Mouse (Mus musculus) stomach, embryonic 15.5 days (tissue): ENCODE data around the gene Gm1123. TPM values are rescaled to one million over a fixed set of nuclear protein-coding genes. Genes with fewer than 3 reads are reported as not detected.

Source experiments
- ATAC-seq: fragments of 200-750 bp; cut with Nextera tagmentation; 2 replicates; pipeline ENCODE4 v1.8.0; 2017; ENCODE audit warnings: low read depth, moderate number of reproducible peaks, moderate TSS enrichment; ENCODE audit not compliant: insufficient read depth, low FRiP score
- H3K27ac ChIP-seq: fragments of 300-500 bp; sonication (generic); 2 replicates; pipeline ENCODE4 v1.5.1; 2015; ENCODE audit warnings: mild to moderate bottlenecking, inconsistent platforms
- H3K27me3 ChIP-seq: fragments of 300-500 bp; sonication (generic); replicated peaks from 2 replicates; pipeline ENCODE4 v1.6.1; 2015; ENCODE audit warnings: inconsistent platforms
- H3K36me3 ChIP-seq: fragments of 300-500 bp; sonication (generic); 2 replicates; pipeline ENCODE4 v1.6.1; 2015; ENCODE audit warnings: inconsistent platforms
- H3K4me1 ChIP-seq: fragments of 300-500 bp; sonication (generic); 2 replicates; pipeline ENCODE4 v1.6.1; 2015; ENCODE audit warnings: inconsistent platforms
- H3K4me2 ChIP-seq: fragments of 300-500 bp; sonication (generic); 2 replicates; pipeline ENCODE4 v1.6.1; 2015; ENCODE audit warnings: mild to moderate bottlenecking, inconsistent platforms
- H3K4me3 ChIP-seq: fragments of 300-500 bp; sonication (generic); replicated peaks from 2 replicates; pipeline ENCODE4 v1.5.1; 2015; ENCODE audit warnings: inconsistent platforms
- H3K9ac ChIP-seq: fragments of 300-500 bp; sonication (generic); 2 replicates; pipeline ENCODE4 v1.6.1; 2015; ENCODE audit warnings: inconsistent platforms
- H3K9me3 ChIP-seq: fragments of 300-500 bp; sonication (generic); 2 replicates; pipeline ENCODE4 v1.6.1; 2016; ENCODE audit warnings: inconsistent platforms
- WGBS: fragments of 180-500 bp; shearing (Covaris S2); methylation state at CpG from one replicate; pipeline ENCODE4 v1.1.7; 2015; 5-methylcytosine and 5-hydroxymethylcytosine counted together
- polyA plus RNA-seq: library from polyadenylated mRNA; unstranded; fragments of >200 nt; fragmentation: Nextera tagmentation; extraction: Ambion mirVana; gene quantifications from 2 replicates; pipeline ENCODE4 v1.2.1, GENCODE M21; 2015

The Gm1123 gene
- 2.2 and 2.9 TPM in 2 replicates for polyA plus RNA-seq

- ATAC-seq = peak; percentile 53
- 64% methylated on average over 12 of the region's 12 CpGs for WGBS
- no peak within 1 kb of the TSS for H3K4me3 ChIP-seq
Measured at GRCm38 (mm10) chr9:99035575-99035974, at the start of gene Gm1123. Gene Gm1123 (minus strand): TSS chr9:99035715.

GRCm38 (mm10) chr9:99081718-99082117 is 46.2 kb upstream of the Gm1123 start:
- Histone ChIP-seq H3K36me3 (no peaks in the 10 kb centered on the region), H3K9ac (no peak overlapping the region), H3K9me3 (no peaks in the 10 kb centered on the region), H3K4me3 (no peak overlapping the region), H3K4me1 (no peaks in the 10 kb centered on the region), H3K27ac (no peak overlapping the region), H3K27me3 (no peaks in the 10 kb centered on the region), H3K4me2 (no peak overlapping the region)
- WGBS = 90% methylated on average over 5 of the region's 5 CpGs
- no peak for ATAC-seq

More at GRCm38 (mm10) chr9:99035575-99035974, at the start of gene Gm1123:
- Histone ChIP-seq H3K36me3 (no peaks in the 10 kb centered on the region), H3K4me2 (no peak within 1 kb of the TSS), H3K27ac (no peak within 1 kb of the TSS), H3K9me3 (no peaks in the 10 kb centered on the region), H3K4me1 (0 out of 2 replicates have a peak, but pooled peaks cover 3% of the 10 kb centered on the region), H3K9ac (no peak within 1 kb of the TSS), H3K27me3 (no peaks in the 10 kb centered on the region)

- Histone ChIP-seq H3K9ac (no peak overlapping the region), H3K27me3 (no peaks in the 10 kb centered on the region), H3K4me2 (no peak overlapping the region), H3K9me3 (no peaks in the 10 kb centered on the region), H3K4me3 (no peak overlapping the region), H3K4me1 (no peaks in the 10 kb centered on the region), H3K27ac (no peak overlapping the region), H3K36me3 (no peaks in the 10 kb centered on the region)
- no peak for ATAC-seq
- whole genome bisulfite sequencing = 71% methylated on average over 3 of the region's 3 CpGs
Measured at GRCm38 (mm10) chr9:99081308-99081707, 45.8 kb upstream of the Gm1123 start.

GRCm38 (mm10) chr9:99080657-99081056 is 45.1 kb upstream of the Gm1123 start:
- no peak overlapping the region for H3K4me2 ChIP-seq
- 100% methylated on average over 2 of the region's 2 CpGs for WGBS
- H3K9me3 ChIP-seq = no peaks in the 10 kb centered on the region
- H3K36me3 ChIP-seq = no peaks in the 10 kb centered on the region
- no peaks in the 10 kb centered on the region for H3K4me1 ChIP-seq
- H3K4me3 ChIP-seq = no peak overlapping the region
- H3K27me3 ChIP-seq = no peaks in the 10 kb centered on the region
- no peak for ATAC-seq
- no peak overlapping the region for H3K27ac ChIP-seq
- no peak overlapping the region for H3K9ac ChIP-seq

- WGBS = 63% methylated on average over 2 of the region's 2 CpGs
- Histone ChIP-seq H3K4me3 (no peak overlapping the region), H3K4me1 (no peaks in the 10 kb centered on the region), H3K9ac (no peak overlapping the region), H3K27me3 (no peaks in the 10 kb centered on the region), H3K36me3 (no peaks in the 10 kb centered on the region), H3K4me2 (no peak overlapping the region), H3K27ac (no peak overlapping the region), H3K9me3 (no peaks in the 10 kb centered on the region)
- no peak for ATAC-seq
Measured at GRCm38 (mm10) chr9:99074462-99074861, 38.9 kb upstream of the Gm1123 start.

- no peaks in the 10 kb centered on the region for H3K27me3 ChIP-seq
- H3K4me1 ChIP-seq = no peaks in the 10 kb centered on the region
- H3K4me3 ChIP-seq = no peak overlapping the region
- no peak for ATAC-seq
- WGBS = 60% methylated on average over 4 of the region's 4 CpGs
- no peaks in the 10 kb centered on the region for H3K36me3 ChIP-seq
- no peak overlapping the region for H3K9ac ChIP-seq
- no peak overlapping the region for H3K4me2 ChIP-seq
- no peak overlapping the region for H3K27ac ChIP-seq
- H3K9me3 ChIP-seq = no peaks in the 10 kb centered on the region
Measured at GRCm38 (mm10) chr9:99072538-99072937, 37.0 kb upstream of the Gm1123 start.

GRCm38 (mm10) chr9:99065311-99065710 is 29.8 kb upstream of the Gm1123 start:
- Histone ChIP-seq H3K4me2 (no peak overlapping the region), H3K4me3 (no peak overlapping the region), H3K27me3 (no peaks in the 10 kb centered on the region), H3K4me1 (no peaks in the 10 kb centered on the region), H3K27ac (no peak overlapping the region), H3K36me3 (no peaks in the 10 kb centered on the region), H3K9ac (no peak overlapping the region), H3K9me3 (no peaks in the 10 kb centered on the region)
- ATAC-seq = no peak
- WGBS = 89% methylated on average over 5 of the region's 5 CpGs

GRCm38 (mm10) chr9:99064216-99064615 is 28.7 kb upstream of the Gm1123 start:
- WGBS = 51% methylated on average over 2 of the region's 2 CpGs
- ATAC-seq = no peak
- no peaks in the 10 kb centered on the region for H3K27me3 ChIP-seq
- no peaks in the 10 kb centered on the region for H3K9me3 ChIP-seq
- H3K9ac ChIP-seq = no peak overlapping the region
- no peaks in the 10 kb centered on the region for H3K36me3 ChIP-seq
- H3K4me2 ChIP-seq = no peak overlapping the region
- no peak overlapping the region for H3K4me3 ChIP-seq
- no peak overlapping the region for H3K27ac ChIP-seq
- no peaks in the 10 kb centered on the region for H3K4me1 ChIP-seq

- H3K36me3 ChIP-seq = no peaks in the 10 kb centered on the region
- no peak overlapping the region for H3K9ac ChIP-seq
- no peak overlapping the region for H3K27ac ChIP-seq
- ATAC-seq = peak; percentile 22; the same call in 1 of the 2 replicates
- 42% methylated on average over 7 of the region's 7 CpGs for WGBS
- H3K4me1 ChIP-seq = no peaks in the 10 kb centered on the region
- H3K27me3 ChIP-seq = no peaks in the 10 kb centered on the region
- no peaks in the 10 kb centered on the region for H3K9me3 ChIP-seq
- H3K4me2 ChIP-seq = no peak overlapping the region
- H3K4me3 ChIP-seq = no peak overlapping the region
Measured at GRCm38 (mm10) chr9:99062544-99062943, 27.0 kb upstream of the Gm1123 start.

GRCm38 (mm10) chr9:99057751-99058150 is 22.2 kb upstream of the Gm1123 start:
- H3K4me1 ChIP-seq = no peaks in the 10 kb centered on the region
- H3K4me3 ChIP-seq = no peak overlapping the region
- H3K9me3 ChIP-seq = no peaks in the 10 kb centered on the region
- H3K9ac ChIP-seq = no peak overlapping the region
- no peak for ATAC-seq
- WGBS = 58% methylated on average over 3 of the region's 3 CpGs
- no peak overlapping the region for H3K4me2 ChIP-seq
- H3K27ac ChIP-seq = no peak overlapping the region
- no peaks in the 10 kb centered on the region for H3K27me3 ChIP-seq
- H3K36me3 ChIP-seq = no peaks in the 10 kb centered on the region

- no peaks in the 10 kb centered on the region for H3K27me3 ChIP-seq
- no peak overlapping the region for H3K9ac ChIP-seq
- ATAC-seq = no peak
Measured at GRCm38 (mm10) chr9:99049760-99050159, 14.2 kb upstream of the Gm1123 start.

GRCm38 (mm10) chr9:99048724-99049250 is 13.3 kb upstream of the Gm1123 start:
- H3K4me3 ChIP-seq = no peak overlapping the region
- no peaks in the 10 kb centered on the region for H3K27me3 ChIP-seq
- H3K9me3 ChIP-seq = no peaks in the 10 kb centered on the region
- H3K4me1 ChIP-seq = no peaks in the 10 kb centered on the region
- H3K36me3 ChIP-seq = no peaks in the 10 kb centered on the region
- no peak overlapping the region for H3K9ac ChIP-seq
- H3K27ac ChIP-seq = no peak overlapping the region
- no peak for ATAC-seq
- H3K4me2 ChIP-seq = no peak overlapping the region
- WGBS = 62% methylated on average over 1 of the region's 1 CpGs

More at GRCm38 (mm10) chr9:99049760-99050159, 14.2 kb upstream of the Gm1123 start:
- Histone ChIP-seq H3K9me3 (no peaks in the 10 kb centered on the region), H3K4me3 (no peak overlapping the region), H3K27ac (no peak overlapping the region), H3K4me1 (no peaks in the 10 kb centered on the region), H3K4me2 (no peak overlapping the region), H3K36me3 (no peaks in the 10 kb centered on the region)
- WGBS = 62% methylated on average over 6 of the region's 6 CpGs

- WGBS = 87% methylated on average over 8 of the region's 8 CpGs
- Histone ChIP-seq H3K4me3 (no peak overlapping the region), H3K4me1 (no peaks in the 10 kb centered on the region), H3K36me3 (no peaks in the 10 kb centered on the region), H3K9me3 (no peaks in the 10 kb centered on the region), H3K4me2 (no peak overlapping the region), H3K9ac (no peak overlapping the region), H3K27ac (no peak overlapping the region), H3K27me3 (no peaks in the 10 kb centered on the region)
- no peak for ATAC-seq
Measured at GRCm38 (mm10) chr9:99044761-99045160, 9.2 kb upstream of the Gm1123 start.
